Mouse (Mus musculus) lung, postnatal 0 days (tissue): ENCODE measurements around the gene Myoc. TPM values are rescaled to one million over a fixed set of nuclear protein-coding genes. Genes with fewer than 3 reads are reported as not detected.
A peak's percentile ranks its signal among the peaks of the same experiment; 100 is the strongest.

Experiments
- ATAC-seq: fragments of 200-750 bp; cut with Nextera tagmentation; 2 replicates; pipeline ENCODE4 v1.8.0; 2017; ENCODE audit warnings: moderate library complexity
- DNase-seq: peaks from one replicate; pipeline ENCODE4 v3.0.0-alpha.2; 2016; ENCODE audit warnings: low spot score
- H3K27ac ChIP-seq: fragments of 300-500 bp; sonication (generic); 2 replicates; pipeline ENCODE4 v1.5.1; 2014; ENCODE audit warnings: antibody characterized with exemption, mild to moderate bottlenecking, low read length, mixed read lengths
- H3K27me3 ChIP-seq: fragments of 300-500 bp; sonication (generic); replicated peaks from 2 replicates; pipeline ENCODE4 v1.6.1; 2014; ENCODE audit warnings: low read length, mixed read lengths; ENCODE audit not compliant: insufficient read depth
- H3K36me3 ChIP-seq: fragments of 300-500 bp; sonication (generic); 2 replicates; pipeline ENCODE4 v1.6.1; 2014; ENCODE audit warnings: low read length, mixed read lengths; ENCODE audit not compliant: insufficient read depth
- H3K4me1 ChIP-seq: fragments of 300-500 bp; sonication (generic); 2 replicates; pipeline ENCODE4 v1.6.1; 2014; ENCODE audit warnings: antibody characterized with exemption, low read depth, low read length, mixed read lengths; ENCODE audit not compliant: insufficient read depth
- H3K4me2 ChIP-seq: fragments of 300-500 bp; sonication (generic); replicated peaks from 2 replicates; pipeline ENCODE4 v1.6.1; 2014; ENCODE audit warnings: low read depth, mild to moderate bottlenecking, low read length, moderate library complexity, mixed read lengths
- H3K4me3 ChIP-seq: fragments of 300-500 bp; sonication (generic); 2 replicates; pipeline ENCODE4 v1.5.1; 2014; ENCODE audit warnings: low read depth, low read length
- H3K9ac ChIP-seq: fragments of 300-500 bp; sonication (generic); replicated peaks from 2 replicates; pipeline ENCODE4 v1.6.1; 2014; ENCODE audit warnings: low read depth, mild to moderate bottlenecking
- H3K9me3 ChIP-seq: fragments of 300-500 bp; sonication (generic); 2 replicates; pipeline ENCODE4 v1.6.1; 2016; ENCODE audit warnings: low read length, mixed read lengths
- CTCF ChIP-seq: IDR thresholded peaks from 2 replicates; pipeline ENCODE4 v1.5.1; 2016; ENCODE audit warnings: antibody characterized with exemption, mild to moderate bottlenecking
- EP300 ChIP-seq: IDR thresholded peaks from 2 replicates; pipeline ENCODE4 v1.6.1; 2016; ENCODE audit warnings: antibody characterized with exemption, mild to moderate bottlenecking, control low read depth
- WGBS: fragments of 180-500 bp; shearing (Covaris S2); extraction: QIAGEN DNeasy Blood & Tissue Kit; methylation state at CpG from one replicate; pipeline ENCODE4 v1.1.7; 2014; 5-methylcytosine and 5-hydroxymethylcytosine counted together
- polyA plus RNA-seq: library from polyadenylated mRNA; unstranded; fragments of >200 nt; fragmentation: Nextera tagmentation; extraction: Ambion mirVana; gene quantifications from 2 replicates; pipeline ENCODE4 v1.2.1, GENCODE M21; 2015

The Myoc gene
- 0.11 and 0.12 TPM in 2 replicates for polyA plus RNA-seq

- TF ChIP-seq EP300 (no peak), CTCF (no peak)
- H3K27ac ChIP-seq: no peak within 1 kb of the TSS
- WGBS: 71% methylated on average over 10 of the region's 10 CpGs
- no peak within 1 kb of the TSS for H3K4me2 ChIP-seq
- H3K36me3 ChIP-seq: no peaks in the 10 kb centered on the region
- no peak within 1 kb of the TSS for H3K4me3 ChIP-seq
- no peak for ATAC-seq
- H3K4me1 ChIP-seq: no peaks in the 10 kb centered on the region
- H3K9me3 ChIP-seq: 0 out of 2 replicates have a peak, but pooled peaks cover 1% of the 10 kb centered on the region
- no peak for DNase-seq
- no peak within 1 kb of the TSS for H3K9ac ChIP-seq
- no peaks in the 10 kb centered on the region for H3K27me3 ChIP-seq
Measured at GRCm38 (mm10) chr1:162639051-162639750, at the start of gene Myoc. TSS of gene Myoc (plus strand) at chr1:162639155.

DNA sequence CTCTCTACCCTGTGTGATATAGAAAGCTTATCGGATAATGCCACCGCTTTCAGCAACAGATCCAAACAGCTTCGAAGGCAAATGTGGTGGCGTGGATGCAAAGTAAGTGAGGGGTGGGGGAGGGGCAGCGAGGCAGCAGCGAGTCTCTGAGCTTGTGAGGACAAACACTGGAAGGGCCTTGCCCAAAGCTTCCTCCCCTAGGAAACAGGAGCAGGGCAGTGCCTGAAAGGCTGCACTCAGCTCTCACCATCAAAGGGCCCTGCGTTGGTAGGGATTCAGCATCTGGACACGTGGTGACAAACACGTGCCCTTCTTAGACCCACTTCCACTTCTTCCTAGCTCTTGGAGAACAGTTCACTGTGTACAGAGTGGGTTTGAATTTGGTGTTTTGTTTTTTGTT is 49.5 kb upstream of the Myoc start:
- 20% methylated on average over 9 of the region's 9 CpGs for WGBS
- Histone ChIP-seq H3K9ac (no peak overlapping the region), H3K4me3 (no peak overlapping the region), H3K27me3 (no peaks in the 10 kb centered on the region), H3K4me2 (no peak overlapping the region), H3K4me1 (no peaks in the 10 kb centered on the region), H3K27ac (no peak overlapping the region), H3K9me3 (no peaks in the 10 kb centered on the region), H3K36me3 (peaks cover 9% of the 10 kb centered on the region; the same call in 1 of the 2 replicates)
- no peak for TF ChIP-seq EP300
- TF ChIP-seq CTCF: no peak
- ATAC-seq: peak; percentile 49; the same call in 1 of the 2 replicates
- no peak for DNase-seq

DNA sequence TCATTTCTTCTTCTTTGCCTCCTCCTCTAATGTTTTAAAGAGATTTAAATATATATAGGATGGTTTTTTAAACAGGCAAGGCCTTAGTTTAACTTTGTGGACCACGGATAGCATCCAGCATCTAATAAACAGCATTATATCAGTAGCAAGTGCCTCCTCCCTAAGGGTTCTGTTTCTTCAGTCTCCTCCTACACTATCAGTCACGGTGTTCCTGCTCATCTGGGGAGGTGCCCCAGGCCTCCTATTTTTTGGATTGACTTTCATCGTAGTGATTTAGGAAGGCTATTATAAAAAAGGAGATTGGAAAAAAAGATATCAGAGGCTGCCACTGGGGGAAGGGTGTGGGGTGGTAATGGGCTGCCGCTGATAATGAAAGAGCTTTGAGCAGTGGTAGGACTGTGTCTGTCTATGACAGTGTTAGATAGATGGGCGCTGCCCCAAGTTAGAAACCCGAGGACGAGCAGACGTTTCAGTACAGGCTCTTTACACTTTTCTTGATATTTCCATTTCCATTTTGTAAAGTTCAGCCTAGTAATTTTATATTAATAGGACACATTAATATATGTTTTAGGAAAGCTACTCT is 48.4 kb upstream of the Myoc start:
- no peak for TF ChIP-seq EP300
- H3K9ac ChIP-seq: no peak overlapping the region
- no peak for ATAC-seq
- no peak overlapping the region for H3K4me3 ChIP-seq
- H3K27me3 ChIP-seq: no peaks in the 10 kb centered on the region
- H3K4me2 ChIP-seq: no peak overlapping the region
- H3K9me3 ChIP-seq: no peaks in the 10 kb centered on the region
- no peak for DNase-seq
- no peaks in the 10 kb centered on the region for H3K4me1 ChIP-seq
- no peak overlapping the region for H3K27ac ChIP-seq
- WGBS: 77% methylated on average over 8 of the region's 8 CpGs
- H3K36me3 ChIP-seq: peaks cover 9% of the 10 kb centered on the region; the same call in 1 of the 2 replicates

DNA sequence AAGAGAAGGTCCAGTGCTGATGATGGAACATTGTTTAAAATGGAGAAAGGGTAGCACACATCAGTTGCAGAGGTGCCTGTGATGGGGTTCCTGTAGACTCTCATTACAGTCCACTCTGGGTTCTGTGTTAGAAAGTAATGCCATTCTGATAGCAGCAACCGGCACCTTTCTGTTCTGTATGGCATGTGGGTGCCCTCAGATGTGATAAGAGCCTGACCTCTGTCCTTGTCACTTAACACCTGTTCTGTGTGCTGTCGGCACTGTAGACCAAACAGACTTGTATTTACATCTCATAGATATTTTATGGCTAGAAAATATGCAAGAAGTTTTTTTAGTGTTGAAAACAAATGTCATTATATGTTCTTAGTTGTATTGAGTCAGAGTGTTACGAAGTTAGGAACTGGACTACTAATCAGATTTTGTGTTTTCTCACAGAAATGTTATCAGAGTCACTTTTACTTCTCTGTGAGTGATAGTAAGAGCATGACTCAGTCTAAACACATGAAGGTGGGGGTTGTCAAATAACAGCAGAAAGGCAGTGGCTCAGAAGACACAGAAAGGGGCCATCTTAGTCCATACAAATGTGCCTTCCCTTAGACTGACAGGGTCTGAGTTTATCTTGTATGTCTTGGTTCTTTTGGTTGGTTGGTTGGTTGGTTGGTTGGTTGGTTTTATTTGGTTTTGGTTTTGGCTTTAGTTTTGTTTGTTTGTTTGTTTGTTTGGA is 41.4 kb upstream of the Myoc start:
- H3K4me2 ChIP-seq: no peak overlapping the region
- H3K4me3 ChIP-seq: no peak overlapping the region
- no peaks in the 10 kb centered on the region for H3K9me3 ChIP-seq
- no peak overlapping the region for H3K27ac ChIP-seq
- no peak for ATAC-seq
- WGBS: 50% methylated on average over 3 of the region's 3 CpGs
- H3K4me1 ChIP-seq: no peaks in the 10 kb centered on the region
- DNase-seq: no peak
- H3K9ac ChIP-seq: no peak overlapping the region
- TF ChIP-seq CTCF: no peak
- TF ChIP-seq EP300: no peak
- 0 out of 2 replicates have a peak, but pooled peaks cover under 1% of the 10 kb centered on the region for H3K36me3 ChIP-seq
- H3K27me3 ChIP-seq: no peaks in the 10 kb centered on the region

DNA sequence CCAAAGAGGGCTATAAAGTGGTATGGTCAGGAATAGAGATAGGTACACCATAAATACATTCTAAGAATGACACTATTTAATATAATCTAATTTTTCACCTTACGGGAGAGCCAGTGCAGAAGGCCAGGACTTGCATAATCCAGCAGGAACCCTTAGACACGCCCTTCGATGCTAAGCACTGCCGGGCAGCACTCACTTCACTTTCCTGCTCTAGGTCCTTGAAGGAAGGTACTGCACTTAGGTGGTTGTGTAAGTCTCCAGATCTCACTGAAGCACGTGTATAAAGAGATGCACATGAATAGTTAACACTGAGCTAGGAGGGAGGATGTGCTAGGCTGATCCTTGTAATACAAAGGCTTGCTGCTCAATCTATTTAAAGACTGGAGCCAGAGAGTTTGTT is 39.3 kb upstream of the Myoc start:
- no peak overlapping the region for H3K4me2 ChIP-seq
- no peaks in the 10 kb centered on the region for H3K27me3 ChIP-seq
- H3K36me3 ChIP-seq: no peaks in the 10 kb centered on the region
- no peak overlapping the region for H3K9ac ChIP-seq
- no peak overlapping the region for H3K4me3 ChIP-seq
- no peaks in the 10 kb centered on the region for H3K4me1 ChIP-seq
- DNase-seq (peak; percentile 78), ATAC-seq (peak; percentile 95)
- 61% methylated on average over 5 of the region's 5 CpGs for WGBS
- H3K27ac ChIP-seq: no peak overlapping the region
- TF ChIP-seq EP300 (peak; percentile 80), CTCF (no peak)
- no peaks in the 10 kb centered on the region for H3K9me3 ChIP-seq

- H3K27ac ChIP-seq: no peak overlapping the region
- no peak overlapping the region for H3K4me2 ChIP-seq
- H3K4me3 ChIP-seq: no peak overlapping the region
- TF ChIP-seq CTCF: no peak
- TF ChIP-seq EP300: no peak
- ATAC-seq (no peak), DNase-seq (no peak)
- H3K4me1 ChIP-seq: no peaks in the 10 kb centered on the region
- 56% methylated on average over 4 of the region's 4 CpGs for WGBS
- H3K36me3 ChIP-seq: no peaks in the 10 kb centered on the region
- H3K9me3 ChIP-seq: no peaks in the 10 kb centered on the region
- H3K9ac ChIP-seq: no peak overlapping the region
- H3K27me3 ChIP-seq: no peaks in the 10 kb centered on the region
Measured at GRCm38 (mm10) chr1:162601288-162601687, 37.7 kb upstream of the Myoc start.
